In the genomic region with DNA sequence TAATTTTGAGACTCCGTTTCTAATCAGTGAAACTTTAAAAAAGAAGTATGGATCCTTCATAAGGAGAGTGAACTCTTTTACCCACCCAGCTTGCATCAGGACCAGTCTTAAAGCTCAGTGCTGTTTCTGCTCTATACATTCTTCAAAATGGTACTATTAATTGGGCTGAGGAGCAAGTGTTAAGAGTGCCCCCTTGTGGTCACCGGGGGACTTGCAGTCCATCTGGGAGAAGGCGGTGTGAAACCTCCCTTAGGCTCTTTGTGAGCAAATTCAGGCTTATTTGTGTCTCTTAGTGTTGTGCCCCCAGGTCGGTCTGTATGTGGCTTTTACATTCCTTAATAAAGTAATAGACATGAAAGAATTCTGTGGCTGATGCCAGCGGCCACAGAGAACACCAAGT, we compare ENCODE assay signal across 10 mouse cellular contexts. TPM values are rescaled to one million over a fixed set of nuclear protein-coding genes. Genes with fewer than 3 reads are reported as not detected.
DNase-seq lines count a peak whose midpoint lies in the region; ATAC-seq and TF ChIP-seq lines count a peak whose summit lies in the region.
"Had no signal": no experiment of that assay in that cellular context is flagged by ENCODE, and none has a peak within 500 bp of the region (broad histone marks: within the 10 kb centered on the region; RNA-seq: fewer than 3 reads in every experiment).

No protein-coding gene starts in this region.

- H3K4me2 ChIP-seq in hindbrain, embryonic 16.5 days (ENCODE audit: low read length) = no peak overlapping the region
- H3K4me2 ChIP-seq in midbrain, postnatal 0 days (ENCODE audit: low read depth, low read length, poor library complexity, severe bottlenecking) = no peak overlapping the region
- H3K4me2 ChIP-seq: embryonic facial prominence, embryonic 12.5 days had no signal

- 19% methylated on average over 5 of the region's 5 CpGs for WGBS in hindbrain, embryonic 10.5 days
- 18% methylated on average over 5 of the region's 5 CpGs for WGBS in hindbrain, embryonic 16.5 days
- WGBS in midbrain, postnatal 0 days = 28% methylated on average over 5 of the region's 5 CpGs

- no peaks in the 10 kb centered on the region for H3K27me3 ChIP-seq in hindbrain, embryonic 10.5 days (ENCODE audit: insufficient read depth, poor library complexity, severe bottlenecking)
- no peaks in the 10 kb centered on the region; the same call in 1 of the 2 replicates for H3K27me3 ChIP-seq in hindbrain, embryonic 16.5 days (replicated peaks; ENCODE audit: control insufficient read depth, insufficient read depth, low read length)
- H3K27me3 ChIP-seq in midbrain, postnatal 0 days (ENCODE audit: insufficient read depth, low read length) = no peaks in the 10 kb centered on the region
- H3K27me3 ChIP-seq: embryonic facial prominence, embryonic 12.5 days had no signal

- H3K4me1 ChIP-seq in hindbrain, embryonic 10.5 days (replicated peaks) = no peaks in the 10 kb centered on the region
- peaks cover 3% of the 10 kb centered on the region; the same call in 1 of the 2 replicates for H3K4me1 ChIP-seq in hindbrain, embryonic 16.5 days (ENCODE audit: control insufficient read depth, insufficient read depth, low read depth, low read length)
- H3K4me1 ChIP-seq in midbrain, postnatal 0 days (ENCODE audit: insufficient read depth, low read length) = no peaks in the 10 kb centered on the region
- H3K4me1 ChIP-seq: embryonic facial prominence, embryonic 12.5 days had no signal

- H3K9me3 ChIP-seq in hindbrain, embryonic 10.5 days = no peaks in the 10 kb centered on the region
- H3K9me3 ChIP-seq in hindbrain, embryonic 16.5 days (ENCODE audit: control insufficient read depth, low read length) = peaks cover 3% of the 10 kb centered on the region; the same call in 1 of the 2 replicates
- no peaks in the 10 kb centered on the region for H3K9me3 ChIP-seq in midbrain, postnatal 0 days (ENCODE audit: low read length)
- H3K9me3 ChIP-seq: embryonic facial prominence, embryonic 12.5 days had no signal

- TF ChIP-seq CTCF in midbrain, postnatal 0 days (IDR thresholded peaks at IDR 0.05) = peak; percentile 91

- no peak overlapping the region for H3K27ac ChIP-seq in hindbrain, embryonic 10.5 days
- H3K27ac ChIP-seq in hindbrain, embryonic 16.5 days (ENCODE audit: low read depth, low read length) = no peak overlapping the region
- no peak overlapping the region for H3K27ac ChIP-seq in midbrain, postnatal 0 days (ENCODE audit: low read depth, low read length)
- H3K27ac ChIP-seq: embryonic facial prominence, embryonic 12.5 days had no signal

- intact Hi-C loops in heart, postnatal 10 days (cut with DNase I) = loop anchor here (1.0 to 5.0 kb wide), 5 partner anchors 176 to 619 kb away; no protein-coding TSS in a partner anchor

- H3K36me3 ChIP-seq in hindbrain, embryonic 10.5 days = no peaks in the 10 kb centered on the region
- H3K36me3 ChIP-seq in hindbrain, embryonic 16.5 days (ENCODE audit: control insufficient read depth, insufficient read depth, low read length) = no peaks in the 10 kb centered on the region
- no peaks in the 10 kb centered on the region for H3K36me3 ChIP-seq in midbrain, postnatal 0 days (ENCODE audit: insufficient read depth, low read length)
- H3K36me3 ChIP-seq: embryonic facial prominence, embryonic 12.5 days had no signal

- no peak overlapping the region for H3K9ac ChIP-seq in hindbrain, embryonic 16.5 days (ENCODE audit: low read depth, low read length)
- H3K9ac ChIP-seq in midbrain, postnatal 0 days (replicated peaks; ENCODE audit: low read length, poor library complexity, severe bottlenecking) = no peak overlapping the region
- H3K9ac ChIP-seq: embryonic facial prominence, embryonic 12.5 days had no signal

- DNase-seq in hindbrain, embryonic 10.5 days (ENCODE audit: low spot score) = peak; percentile 81
- peak; percentile 72 for DNase-seq in adrenal gland, adult 2 months
- DNase-seq in embryo, embryonic 11 days = peak; percentile 72
- DNase-seq in heart, postnatal 10 days = peak; percentile 48 to 76
- DNase-seq in left cerebral cortex, adult 18-20 months (ENCODE audit: low spot score in 2 of 2) = peak; percentile 80 to 82
- peak; percentile 64 for DNase-seq in midbrain, postnatal 0 days (ENCODE audit: low spot score)
- DNase-seq in thymus, postnatal 0 days (ENCODE audit: low spot score) = peak; percentile 39

- no peak for ATAC-seq in hindbrain, embryonic 16.5 days
- no peak for ATAC-seq in midbrain, postnatal 0 days (ENCODE audit: low FRiP score)

- no peak overlapping the region for H3K4me3 ChIP-seq in hindbrain, embryonic 10.5 days
- no peak overlapping the region for H3K4me3 ChIP-seq in hindbrain, embryonic 16.5 days (ENCODE audit: low read length)
- H3K4me3 ChIP-seq in midbrain, postnatal 0 days (ENCODE audit: low read depth, low read length) = no peak overlapping the region
- H3K4me3 ChIP-seq: embryonic facial prominence, embryonic 12.5 days had no signal

RNA-seq across cellular contexts. Expression of a gene that starts 56.6 kb away (rescaled TPM):
- 0.82 and 2.0 TPM in 2 replicates for polyA plus RNA-seq in hindbrain, embryonic 10.5 days (2016; fragmentation: Nextera tagmentation; extraction: Ambion mirVana)
- polyA plus RNA-seq in hindbrain, embryonic 16.5 days (2015; fragmentation: Nextera tagmentation; extraction: Ambion mirVana) = 4.3 and 4.4 TPM in 2 replicates
- under 1 TPM; 0.10 to 0.26 TPM for total RNA-seq in adrenal gland, adult 2 months (2021)
- polyA plus RNA-seq in adrenal gland, adult 2 months (2012; rRNA removed) = 0.21 and 0.33 TPM in 2 replicates
- total RNA-seq in heart, postnatal 10 days (2021) = not detected
- total RNA-seq in left cerebral cortex, adult 18-20 months (2021) = 10 to 100 TPM; 11.2 to 11.3 TPM
- 25.4 and 32.0 TPM in 2 replicates for total RNA-seq in midbrain, postnatal 0 days (2014; rRNA removed)
- polyA plus RNA-seq in midbrain, postnatal 0 days (2015; fragmentation: Nextera tagmentation; extraction: Ambion mirVana) = 6.1 and 7.5 TPM in 2 replicates
- 0.05 TPM in 1 of 2 replicates, not detected in the other for polyA plus RNA-seq in thymus, postnatal 0 days (2015; fragmentation: Nextera tagmentation; extraction: Ambion mirVana)
- total RNA-seq: neutrophil, adult 5-6 weeks had no signal
